Mouse (Mus musculus) heart, embryonic 16.5 days (tissue): ENCODE measurements around the gene Mreg. TPM values are rescaled to one million over a fixed set of nuclear protein-coding genes. Genes with fewer than 3 reads are reported as not detected.

Source experiments
- ATAC-seq: fragments of 200-750 bp; cut with Nextera tagmentation; replicated peaks from 2 replicates; pipeline ENCODE4 v1.8.0; 2017; ENCODE audit warnings: moderate number of reproducible peaks; ENCODE audit not compliant: insufficient read depth, low FRiP score; ENCODE audit errors: extremely low read depth
- H3K27ac ChIP-seq: fragments of 300-500 bp; sonication (generic); 2 replicates; pipeline ENCODE4 v1.5.1; 2014; ENCODE audit warnings: mild to moderate bottlenecking, low read length, control low read depth, moderate library complexity
- H3K27me3 ChIP-seq: fragments of 300-500 bp; sonication (generic); 2 replicates; pipeline ENCODE4 v1.6.1; 2014; ENCODE audit warnings: low read length, mixed read lengths; ENCODE audit not compliant: control insufficient read depth, insufficient read depth
- H3K36me3 ChIP-seq: fragments of 300-500 bp; sonication (generic); 2 replicates; pipeline ENCODE4 v1.6.1; 2014; ENCODE audit not compliant: control insufficient read depth, insufficient read depth
- H3K4me1 ChIP-seq: fragments of 300-500 bp; sonication (generic); 2 replicates; pipeline ENCODE4 v1.6.1; 2014; ENCODE audit warnings: low read length, mixed read lengths; ENCODE audit not compliant: control insufficient read depth, insufficient read depth
- H3K4me2 ChIP-seq: fragments of 300-500 bp; sonication (generic); 2 replicates; pipeline ENCODE4 v1.6.1; 2014; ENCODE audit warnings: low read depth, mild to moderate bottlenecking, control low read depth, low read length
- H3K4me3 ChIP-seq: fragments of 300-500 bp; sonication (generic); 2 replicates; pipeline ENCODE4 v1.5.1; 2014; ENCODE audit warnings: mild to moderate bottlenecking, control low read depth, low read length
- H3K9ac ChIP-seq: fragments of 300-500 bp; sonication (generic); 2 replicates; pipeline ENCODE4 v1.6.1; 2014; ENCODE audit warnings: low read length, control low read depth
- H3K9me3 ChIP-seq: fragments of 300-500 bp; sonication (generic); replicated peaks from 2 replicates; pipeline ENCODE4 v1.6.1; 2016; ENCODE audit warnings: low read length; ENCODE audit not compliant: control insufficient read depth
- WGBS: fragments of 180-500 bp; shearing (Covaris S2); extraction: QIAGEN DNeasy Blood & Tissue Kit; methylation state at CpG from one replicate; pipeline ENCODE4 v1.1.7; 2014; 5-methylcytosine and 5-hydroxymethylcytosine counted together
- polyA plus RNA-seq: library from polyadenylated mRNA; unstranded; fragments of >200 nt; fragmentation: Nextera tagmentation; extraction: Ambion mirVana; gene quantifications from 2 replicates; pipeline ENCODE4 v1.2.1, GENCODE M21; 2015

The Mreg gene
- polyA plus RNA-seq, 1 experiment from 2014 or later = 18.8 TPM

GRCm38 (mm10) chr1:72218626-72219025, 6.5 kb upstream of the Mreg start:
- WGBS = 53% methylated on average over 2 of the region's 2 CpGs
- Histone ChIP-seq H3K27ac (no peak overlapping the region), H3K27me3 (0 out of 2 replicates have a peak, but pooled peaks cover 2% of the 10 kb centered on the region), H3K9me3 (no peaks in the 10 kb centered on the region), H3K4me2 (no peak overlapping the region), H3K4me3 (no peak overlapping the region), H3K9ac (no peak overlapping the region), H3K36me3 (no peaks in the 10 kb centered on the region), H3K4me1 (peaks cover 11% of the 10 kb centered on the region)
- no peak for ATAC-seq

- Histone ChIP-seq H3K9ac (no peak overlapping the region), H3K27me3 (no peaks in the 10 kb centered on the region), H3K4me2 (no peak overlapping the region), H3K27ac (no peak overlapping the region), H3K36me3 (no peaks in the 10 kb centered on the region), H3K4me3 (no peak overlapping the region), H3K9me3 (no peaks in the 10 kb centered on the region), H3K4me1 (peaks cover 11% of the 10 kb centered on the region)
- WGBS = 81% methylated on average over 7 of the region's 7 CpGs
- ATAC-seq = no peak
Observed at GRCm38 (mm10) chr1:72216761-72217160, 4.7 kb upstream of the Mreg start.

GRCm38 (mm10) chr1:72215174-72215573, 3.1 kb upstream of the Mreg start:
- peak overlapping the region; percentile 88 for H3K27ac ChIP-seq
- 55% methylated on average over 4 of the region's 4 CpGs for WGBS
- H3K36me3 ChIP-seq = no peaks in the 10 kb centered on the region
- no peak overlapping the region for H3K4me3 ChIP-seq
- H3K4me2 ChIP-seq = peak overlapping the region; percentile 24; the same call in 1 of the 2 replicates
- ATAC-seq = no peak
- H3K4me1 ChIP-seq = peaks cover 11% of the 10 kb centered on the region
- no peaks in the 10 kb centered on the region for H3K27me3 ChIP-seq
- H3K9me3 ChIP-seq = no peaks in the 10 kb centered on the region
- H3K9ac ChIP-seq = no peak overlapping the region

- peak overlapping the region; percentile 24; the same call in 1 of the 2 replicates for H3K4me2 ChIP-seq
- 26% methylated on average over 7 of the region's 7 CpGs for WGBS
- no peak overlapping the region for H3K4me3 ChIP-seq
- ATAC-seq = peak; percentile 68
- H3K9ac ChIP-seq = no peak overlapping the region
- no peaks in the 10 kb centered on the region for H3K9me3 ChIP-seq
- H3K27ac ChIP-seq = peak overlapping the region; percentile 88
- no peaks in the 10 kb centered on the region for H3K27me3 ChIP-seq
- no peaks in the 10 kb centered on the region for H3K36me3 ChIP-seq
- H3K4me1 ChIP-seq = peaks cover 11% of the 10 kb centered on the region
Observed at GRCm38 (mm10) chr1:72214470-72214961, 2.4 kb upstream of the Mreg start.

GRCm38 (mm10) chr1:72213954-72214353, 1.8 kb upstream of the Mreg start:
- peak overlapping the region; percentile 88 for H3K27ac ChIP-seq
- WGBS = 94% methylated on average over 3 of the region's 3 CpGs

GRCm38 (mm10) chr1:72210803-72211679, 1.1 kb downstream of the Mreg start:
- Histone ChIP-seq H3K4me3 (peak overlapping the region; percentile 76), H3K36me3 (no peaks in the 10 kb centered on the region), H3K27ac (no peak overlapping the region; the same call in 1 of the 2 replicates), H3K9me3 (no peaks in the 10 kb centered on the region), H3K27me3 (no peaks in the 10 kb centered on the region), H3K4me1 (peaks cover 11% of the 10 kb centered on the region), H3K9ac (peak overlapping the region; percentile 82), H3K4me2 (peak overlapping the region; percentile 87)
- no peak for ATAC-seq
- 20% methylated on average over 17 of the region's 17 CpGs for WGBS

More at GRCm38 (mm10) chr1:72213954-72214353, 1.8 kb upstream of the Mreg start:
- peaks cover 11% of the 10 kb centered on the region for H3K4me1 ChIP-seq
- H3K4me3 ChIP-seq = no peak overlapping the region
- no peaks in the 10 kb centered on the region for H3K27me3 ChIP-seq
- H3K4me2 ChIP-seq = no peak overlapping the region
- H3K9ac ChIP-seq = no peak overlapping the region
- H3K9me3 ChIP-seq = no peaks in the 10 kb centered on the region
- H3K36me3 ChIP-seq = no peaks in the 10 kb centered on the region
- no peak for ATAC-seq

- Histone ChIP-seq H3K9ac (no peak overlapping the region), H3K4me1 (no peaks in the 10 kb centered on the region), H3K4me2 (no peak overlapping the region), H3K27me3 (no peaks in the 10 kb centered on the region), H3K9me3 (no peaks in the 10 kb centered on the region), H3K27ac (no peak overlapping the region), H3K36me3 (no peaks in the 10 kb centered on the region), H3K4me3 (no peak overlapping the region)
- WGBS = 82% methylated on average over 5 of the region's 5 CpGs
- no peak for ATAC-seq
Observed at GRCm38 (mm10) chr1:72208095-72208494, 4.0 kb downstream of the Mreg start.

- no peak overlapping the region for H3K4me3 ChIP-seq
- no peak overlapping the region for H3K4me2 ChIP-seq
- no peaks in the 10 kb centered on the region for H3K36me3 ChIP-seq
- WGBS = 56% methylated on average over 3 of the region's 3 CpGs
- H3K4me1 ChIP-seq = no peaks in the 10 kb centered on the region
- no peak overlapping the region for H3K27ac ChIP-seq
- no peaks in the 10 kb centered on the region for H3K9me3 ChIP-seq
- H3K9ac ChIP-seq = no peak overlapping the region
- ATAC-seq = no peak
- H3K27me3 ChIP-seq = no peaks in the 10 kb centered on the region
Observed at GRCm38 (mm10) chr1:72205113-72205512, 7.0 kb downstream of the Mreg start.

GRCm38 (mm10) chr1:72203204-72203603, 8.9 kb downstream of the Mreg start:
- H3K27me3 ChIP-seq = no peaks in the 10 kb centered on the region
- H3K4me2 ChIP-seq = no peak overlapping the region
- H3K4me3 ChIP-seq = no peak overlapping the region
- 80% methylated on average over 9 of the region's 9 CpGs for WGBS
- H3K27ac ChIP-seq = no peak overlapping the region
- H3K36me3 ChIP-seq = no peaks in the 10 kb centered on the region
- H3K9ac ChIP-seq = no peak overlapping the region
- ATAC-seq = no peak
- H3K9me3 ChIP-seq = 0 out of 2 replicates have a peak, but pooled peaks cover 3% of the 10 kb centered on the region
- H3K4me1 ChIP-seq = no peaks in the 10 kb centered on the region
